In genomic region chr10:37210223-37210622, GRCm38 (mm10) we compare ENCODE assay signal across 18 mouse cellular contexts.
"Had no signal": no experiment of that assay in that cellular context is flagged by ENCODE, and none has a peak within 500 bp of the region (broad histone marks: within the 10 kb centered on the region; RNA-seq: fewer than 3 reads in every experiment).

No protein-coding gene starts in this region.

- H3K4me3 ChIP-seq: liver, embryonic 15.5 days; lung, embryonic 15.5 days; megakaryocyte, embryonic 14.5 days; midbrain, embryonic 13.5 days; midbrain, embryonic 15.5 days; neural tube, embryonic 12.5 days; stomach, embryonic 15.5 days had no signal

- H3K27me3 ChIP-seq: liver, embryonic 15.5 days; lung, embryonic 15.5 days; megakaryocyte, embryonic 14.5 days; midbrain, embryonic 13.5 days; midbrain, embryonic 15.5 days; neural tube, embryonic 12.5 days; stomach, embryonic 15.5 days had no signal

- H3K27ac ChIP-seq: liver, embryonic 15.5 days; lung, embryonic 15.5 days; macrophage; midbrain, embryonic 13.5 days; midbrain, embryonic 15.5 days; neural tube, embryonic 12.5 days; stomach, embryonic 15.5 days; stomach, postnatal 0 days had no signal

- H3K36me3 ChIP-seq: liver, embryonic 15.5 days; lung, embryonic 15.5 days; midbrain, embryonic 13.5 days; midbrain, embryonic 15.5 days; neural tube, embryonic 12.5 days; stomach, embryonic 15.5 days had no signal

- H3K9me3 ChIP-seq: liver, embryonic 15.5 days; lung, embryonic 15.5 days; midbrain, embryonic 13.5 days; midbrain, embryonic 15.5 days; neural tube, embryonic 12.5 days; stomach, embryonic 15.5 days had no signal

- H3K4me1 ChIP-seq: lung, embryonic 15.5 days; midbrain, embryonic 13.5 days; midbrain, embryonic 15.5 days; neural tube, embryonic 12.5 days; stomach, embryonic 15.5 days had no signal

- ATAC-seq: lung, postnatal 0 days; midbrain, embryonic 13.5 days; midbrain, embryonic 15.5 days had no signal

- H3K9ac ChIP-seq: liver, embryonic 15.5 days; lung, embryonic 15.5 days; midbrain, embryonic 13.5 days; midbrain, embryonic 15.5 days; neural tube, embryonic 12.5 days; stomach, embryonic 15.5 days had no signal

- DNase-seq: lung, adult 18-20 months; lung, postnatal 14 days; lung, postnatal 36 days; right cerebral cortex, postnatal 14 days; thymus, adult 2 months; thymus, postnatal 25 days; thymus, postnatal 4 days had no signal

- H3K4me2 ChIP-seq: liver, embryonic 15.5 days; lung, embryonic 15.5 days; midbrain, embryonic 11.5 days; midbrain, embryonic 13.5 days; midbrain, embryonic 15.5 days; neural tube, embryonic 12.5 days; stomach, embryonic 15.5 days had no signal
